Mouse (Mus musculus): ENCODE results near the gene Olfr307. TPM values are rescaled to one million over a fixed set of nuclear protein-coding genes. Genes with fewer than 3 reads are reported as not detected.

Gene Olfr307
- not detected for polyA plus RNA-seq (2017; shearing (Covaris generic))

GRCm38 (mm10) chr7:86337486-86337885, at the start of gene Olfr307:
Gene Olfr307, minus strand, starts transcription at chr7:86337586.

GRCm38 (mm10) chr7:86386558-86386957, 49.2 kb upstream of the Olfr307 start, which contains the start of gene Olfr304:
Gene Olfr304, minus strand, starts transcription at chr7:86386658.

GRCm38 (mm10) chr7:86366828-86367227, 29.4 kb upstream of the Olfr307 start, which contains the start of gene Olfr305:
Gene Olfr305, minus strand, starts transcription at chr7:86366928.

GRCm38 (mm10) chr7:86325530-86325929, 11.9 kb downstream of the Olfr307 start, which contains the start of gene Olfr308:
Gene Olfr308, minus strand, starts transcription at chr7:86325630.

GRCm38 (mm10) chr7:86313608-86314007, 23.8 kb downstream of the Olfr307 start, which contains the start of gene Olfr309:
Gene Olfr309, minus strand, starts transcription at chr7:86313708.

Other genes with a start within 250 kb of the Olfr307 start
- not detected for gene Vmn2r75, start 165.8 kb downstream of the Olfr307 start, polyA plus RNA-seq (2017; shearing (Covaris generic))
- 0.04 TPM for gene Vmn2r76, start 91.3 kb downstream of the Olfr307 start, polyA plus RNA-seq (2017; shearing (Covaris generic))
- not detected for gene Olfr310, start 60.4 kb downstream of the Olfr307 start, polyA plus RNA-seq (2017; shearing (Covaris generic))
- not detected for gene Olfr309, start 23.9 kb downstream of the Olfr307 start, polyA plus RNA-seq (2017; shearing (Covaris generic))
- not detected for gene Olfr308, start 12.0 kb downstream of the Olfr307 start, polyA plus RNA-seq (2017; shearing (Covaris generic))
- gene Olfr305, start 29.3 kb upstream of the Olfr307 start, polyA plus RNA-seq (2017; shearing (Covaris generic)): not detected
- gene Olfr304, start 49.1 kb upstream of the Olfr307 start, polyA plus RNA-seq (2017; shearing (Covaris generic)): not detected
- not detected for gene Olfr303, start 60.2 kb upstream of the Olfr307 start, polyA plus RNA-seq (2017; shearing (Covaris generic))
- not detected for gene Olfr301, start 66.3 kb upstream of the Olfr307 start, polyA plus RNA-seq (2017; shearing (Covaris generic))
- gene Olfr299, start 122.3 kb upstream of the Olfr307 start, polyA plus RNA-seq (2017; shearing (Covaris generic)): not detected
- not detected for gene Olfr298, start 154.9 kb upstream of the Olfr307 start, polyA plus RNA-seq (2017; shearing (Covaris generic))
- gene Olfr297, start 182.4 kb upstream of the Olfr307 start, polyA plus RNA-seq (2017; shearing (Covaris generic)): not detected
- gene Olfr295, start 246.3 kb upstream of the Olfr307 start, polyA plus RNA-seq (2017; shearing (Covaris generic)): not detected

Measured in CD4-positive, CD25-positive, alpha-beta regulatory T cell, adult 9 weeks (primary cell).